Mouse (Mus musculus) kidney, embryonic 16.5 days (tissue): ENCODE data around the gene Ppig. TPM values are rescaled to one million over a fixed set of nuclear protein-coding genes. Genes with fewer than 3 reads are reported as not detected.
A peak's percentile ranks its signal among the peaks of the same experiment; 100 is the strongest.

Experiments
- ATAC-seq: fragments of 200-750 bp; cut with Nextera tagmentation; 2 replicates; pipeline ENCODE4 v1.8.0; 2017; ENCODE audit warnings: moderate TSS enrichment; ENCODE audit not compliant: low FRiP score, low TSS enrichment
- H3K27ac ChIP-seq: fragments of 300-500 bp; sonication (generic); 2 replicates; pipeline ENCODE4 v1.5.1; 2014; ENCODE audit warnings: low read length
- H3K27me3 ChIP-seq: fragments of 300-500 bp; sonication (generic); 2 replicates; pipeline ENCODE4 v1.6.1; 2014; ENCODE audit warnings: low read length, control low read depth, mixed read lengths; ENCODE audit not compliant: insufficient read depth
- H3K36me3 ChIP-seq: fragments of 300-500 bp; sonication (generic); 2 replicates; pipeline ENCODE4 v1.6.1; 2014; ENCODE audit warnings: low read length, control low read depth, mixed read lengths; ENCODE audit not compliant: insufficient read depth
- H3K4me1 ChIP-seq: fragments of 300-500 bp; sonication (generic); 2 replicates; pipeline ENCODE4 v1.6.1; 2014; ENCODE audit warnings: low read length, control low read depth, mixed read lengths; ENCODE audit not compliant: insufficient read depth
- H3K4me2 ChIP-seq: fragments of 300-500 bp; sonication (generic); replicated peaks from 2 replicates; pipeline ENCODE4 v1.6.1; 2014; ENCODE audit warnings: low read depth, low read length
- H3K4me3 ChIP-seq: fragments of 300-500 bp; sonication (generic); 2 replicates; pipeline ENCODE4 v1.5.1; 2014; ENCODE audit warnings: mild to moderate bottlenecking, low read length
- H3K9ac ChIP-seq: fragments of 300-500 bp; sonication (generic); replicated peaks from 2 replicates; pipeline ENCODE4 v1.6.1; 2014; ENCODE audit warnings: low read length
- H3K9me3 ChIP-seq: fragments of 300-500 bp; sonication (generic); 2 replicates; pipeline ENCODE4 v1.6.1; 2016; ENCODE audit warnings: low read length, control low read depth
- WGBS: fragments of 180-500 bp; shearing (Covaris S2); extraction: QIAGEN DNeasy Blood & Tissue Kit; methylation state at CpG from one replicate; pipeline ENCODE4 v1.1.7; 2014; 5-methylcytosine and 5-hydroxymethylcytosine counted together
- polyA plus RNA-seq: library from polyadenylated mRNA; unstranded; fragments of >200 nt; fragmentation: Nextera tagmentation; extraction: Ambion mirVana; gene quantifications from 2 replicates; pipeline ENCODE4 v1.2.1, GENCODE M21; 2015

The Ppig gene
- polyA plus RNA-seq, 1 experiment from 2014 or later, result 130 TPM

- Histone ChIP-seq H3K9ac (no peak overlapping the region), H3K36me3 (peaks cover 30% of the 10 kb centered on the region), H3K4me2 (no peak overlapping the region), H3K4me3 (no peak overlapping the region), H3K9me3 (no peaks in the 10 kb centered on the region), H3K27me3 (no peaks in the 10 kb centered on the region), H3K4me1 (no peaks in the 10 kb centered on the region), H3K27ac (no peak overlapping the region)
- 84% methylated on average over 6 of the region's 6 CpGs for WGBS
- no peak for ATAC-seq
Measured at GRCm38 (mm10) chr2:69690843-69691242, 31.5 kb upstream of the Ppig start.

- H3K36me3 ChIP-seq, result peaks cover 24% of the 10 kb centered on the region
- no peaks in the 10 kb centered on the region for H3K4me1 ChIP-seq
- H3K9me3 ChIP-seq, result no peaks in the 10 kb centered on the region
- 95% methylated on average over 11 of the region's 11 CpGs for WGBS
- H3K4me3 ChIP-seq, result no peak overlapping the region
- no peak overlapping the region for H3K4me2 ChIP-seq
- ATAC-seq, result no peak
- H3K27ac ChIP-seq, result no peak overlapping the region
- H3K9ac ChIP-seq, result no peak overlapping the region
- no peaks in the 10 kb centered on the region for H3K27me3 ChIP-seq
Measured at GRCm38 (mm10) chr2:69693501-69693900, 28.8 kb upstream of the Ppig start.

- no peak overlapping the region for H3K4me3 ChIP-seq
- no peaks in the 10 kb centered on the region for H3K27me3 ChIP-seq
- no peaks in the 10 kb centered on the region for H3K4me1 ChIP-seq
- H3K9ac ChIP-seq, result no peak overlapping the region
- no peaks in the 10 kb centered on the region for H3K9me3 ChIP-seq
- no peak for ATAC-seq
- 94% methylated on average over 8 of the region's 8 CpGs for WGBS
- H3K27ac ChIP-seq, result no peak overlapping the region
- H3K4me2 ChIP-seq, result no peak overlapping the region
- H3K36me3 ChIP-seq, result peaks cover 23% of the 10 kb centered on the region
Measured at GRCm38 (mm10) chr2:69700446-69700845, 21.9 kb upstream of the Ppig start.

- no peak for ATAC-seq
- H3K27me3 ChIP-seq, result no peaks in the 10 kb centered on the region
- no peaks in the 10 kb centered on the region for H3K36me3 ChIP-seq
- no peaks in the 10 kb centered on the region for H3K9me3 ChIP-seq
- H3K4me3 ChIP-seq, result no peak overlapping the region
- H3K4me1 ChIP-seq, result no peaks in the 10 kb centered on the region
- H3K4me2 ChIP-seq, result peak overlapping the region; percentile 69; the same call in 1 of the 2 replicates
- no peak overlapping the region for H3K9ac ChIP-seq
- no peak overlapping the region for H3K27ac ChIP-seq
- WGBS, result 79% methylated on average over 14 of the region's 14 CpGs
Measured at GRCm38 (mm10) chr2:69712171-69712570, 10.2 kb upstream of the Ppig start.

- H3K27ac ChIP-seq, result peak within 1 kb of the TSS; percentile 78
- 0% methylated on average over 39 of the region's 39 CpGs for WGBS
- no peaks in the 10 kb centered on the region for H3K27me3 ChIP-seq
- no peaks in the 10 kb centered on the region for H3K36me3 ChIP-seq
- no peaks in the 10 kb centered on the region for H3K9me3 ChIP-seq
- ATAC-seq, result peak; percentile 100
- peak within 1 kb of the TSS; percentile 92 for H3K4me3 ChIP-seq
- H3K4me2 ChIP-seq, result peak within 1 kb of the TSS; percentile 69
- peak within 1 kb of the TSS; percentile 80 for H3K9ac ChIP-seq
- no peaks in the 10 kb centered on the region for H3K4me1 ChIP-seq
Measured at GRCm38 (mm10) chr2:69712981-69713625, 9.2 kb upstream of the Ppig start, which contains the start of gene Fastkd1. Fastkd1 (minus strand) TSS chr2:69713516.

GRCm38 (mm10) chr2:69713626-69714014, 8.7 kb upstream of the Ppig start:
- Histone ChIP-seq H3K27ac (no peak overlapping the region), H3K27me3 (no peaks in the 10 kb centered on the region), H3K9ac (no peak overlapping the region), H3K36me3 (no peaks in the 10 kb centered on the region), H3K4me3 (peak overlapping the region; percentile 92), H3K9me3 (no peaks in the 10 kb centered on the region), H3K4me2 (peak overlapping the region; percentile 69), H3K4me1 (no peaks in the 10 kb centered on the region)
- ATAC-seq, result peak; percentile 21
- WGBS, result 29% methylated on average over 4 of the region's 4 CpGs

- Histone ChIP-seq H3K9ac (no peak overlapping the region), H3K27ac (no peak overlapping the region), H3K4me2 (no peak overlapping the region), H3K36me3 (no peaks in the 10 kb centered on the region), H3K4me1 (no peaks in the 10 kb centered on the region), H3K4me3 (no peak overlapping the region), H3K27me3 (no peaks in the 10 kb centered on the region), H3K9me3 (no peaks in the 10 kb centered on the region)
- WGBS, result 78% methylated on average over 5 of the region's 5 CpGs
- ATAC-seq, result no peak
Measured at GRCm38 (mm10) chr2:69714126-69714525, 8.2 kb upstream of the Ppig start.

- Histone ChIP-seq H3K4me1 (no peaks in the 10 kb centered on the region), H3K27me3 (no peaks in the 10 kb centered on the region), H3K9me3 (no peaks in the 10 kb centered on the region), H3K4me2 (no peak overlapping the region), H3K27ac (no peak overlapping the region), H3K4me3 (no peak overlapping the region), H3K9ac (no peak overlapping the region), H3K36me3 (no peaks in the 10 kb centered on the region)
- WGBS, result 77% methylated on average over 3 of the region's 3 CpGs
- no peak for ATAC-seq
Measured at GRCm38 (mm10) chr2:69716483-69716882, 5.9 kb upstream of the Ppig start.

GRCm38 (mm10) chr2:69719121-69719520, 3.2 kb upstream of the Ppig start:
- Histone ChIP-seq H3K9me3 (no peaks in the 10 kb centered on the region), H3K4me1 (peaks cover 5% of the 10 kb centered on the region; the same call in 1 of the 2 replicates), H3K4me2 (no peak overlapping the region), H3K9ac (no peak overlapping the region), H3K27me3 (no peaks in the 10 kb centered on the region), H3K27ac (no peak overlapping the region), H3K36me3 (no peaks in the 10 kb centered on the region), H3K4me3 (no peak overlapping the region)
- ATAC-seq, result no peak
- WGBS, result 90% methylated on average over 1 of the region's 1 CpGs

- no peaks in the 10 kb centered on the region for H3K36me3 ChIP-seq
- H3K4me3 ChIP-seq, result peak overlapping the region; percentile 97
- peak overlapping the region; percentile 77 for H3K4me2 ChIP-seq
- H3K9me3 ChIP-seq, result no peaks in the 10 kb centered on the region
- peak overlapping the region; percentile 96 for H3K9ac ChIP-seq
- peak overlapping the region; percentile 94 for H3K27ac ChIP-seq
- ATAC-seq, result peak; percentile 95
- peaks cover 10% of the 10 kb centered on the region; the same call in 1 of the 2 replicates for H3K4me1 ChIP-seq
- under 1% methylated on average over 83 of the region's 91 CpGs for WGBS
- no peaks in the 10 kb centered on the region for H3K27me3 ChIP-seq
Measured at GRCm38 (mm10) chr2:69722650-69723518, 539 bp downstream of the Ppig start.
